Mouse (Mus musculus) heart, postnatal 25 days (tissue): ENCODE measurements around the gene Vmn2r87. TPM values are rescaled to one million over a fixed set of nuclear protein-coding genes. Genes with fewer than 3 reads are reported as not detected.
"Not testable (repeated sequence)": the region's sequence is repeated elsewhere in the genome, so short reads cannot be mapped to it uniquely, and the experiment has no call there.

Experiments used
- DNase-seq: peaks from one replicate; pipeline ENCODE4 v3.0.0; 2022; ENCODE audit warnings: low spot score
- intact Hi-C: fragments of 180-260 bp; cut with DNase I; formaldehyde crosslinking; loops from one replicate; pipeline ENCODE4 v1.15.1; 2025
- total RNA-seq, 2 experiments: library from RNA; stranded (reverse); gene quantifications; 2 replicates each; pipeline ENCODE4 v1.2.3; 2021

Vmn2r87 gene
- total RNA-seq: not detected

DNA sequence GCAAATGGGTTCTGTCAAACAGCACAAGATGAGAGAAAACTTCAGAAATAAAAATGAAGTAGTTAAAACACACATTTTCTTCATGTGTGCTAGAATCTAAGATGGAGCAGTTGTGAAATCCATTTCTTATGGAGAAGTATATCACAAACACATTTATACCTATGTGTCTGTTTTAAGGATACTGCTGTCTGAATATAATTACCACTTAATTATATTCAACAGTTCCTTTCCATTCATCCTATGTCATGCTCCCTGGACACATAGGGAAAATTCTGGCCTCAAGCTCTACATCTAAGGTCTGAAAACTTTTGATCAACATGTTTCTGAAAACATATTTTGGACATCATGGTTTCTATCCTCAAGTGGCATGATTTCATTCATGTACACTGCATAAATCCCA, at the start of gene Vmn2r87:
Gene Vmn2r87, minus strand, starts transcription at position 101 of the 400 bp plus-strand sequence.
- DNase-seq: no peak
- intact Hi-C loops: no loop called here

DNA sequence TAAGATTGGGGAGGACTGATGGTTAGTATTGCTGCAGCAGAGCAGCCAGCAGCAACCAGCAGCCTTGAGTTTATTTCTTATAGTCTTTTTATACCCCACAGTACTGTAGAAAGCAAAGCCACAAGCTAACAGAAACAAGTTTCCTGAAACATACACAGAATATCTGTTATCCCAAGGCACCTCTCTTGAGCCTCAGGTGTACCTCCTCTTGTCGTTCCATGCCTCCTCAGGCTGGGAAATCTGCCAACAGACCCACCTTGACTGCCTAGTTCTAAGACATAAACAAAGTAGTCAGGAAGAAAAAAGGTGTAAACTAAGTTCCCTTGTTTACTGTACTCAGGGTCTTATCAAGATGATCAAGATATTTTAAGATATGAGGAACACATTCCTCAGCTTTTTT, 47.1 kb upstream of the Vmn2r87 start:
- DNase-seq, intact Hi-C loops: not testable (repeated sequence)

DNA sequence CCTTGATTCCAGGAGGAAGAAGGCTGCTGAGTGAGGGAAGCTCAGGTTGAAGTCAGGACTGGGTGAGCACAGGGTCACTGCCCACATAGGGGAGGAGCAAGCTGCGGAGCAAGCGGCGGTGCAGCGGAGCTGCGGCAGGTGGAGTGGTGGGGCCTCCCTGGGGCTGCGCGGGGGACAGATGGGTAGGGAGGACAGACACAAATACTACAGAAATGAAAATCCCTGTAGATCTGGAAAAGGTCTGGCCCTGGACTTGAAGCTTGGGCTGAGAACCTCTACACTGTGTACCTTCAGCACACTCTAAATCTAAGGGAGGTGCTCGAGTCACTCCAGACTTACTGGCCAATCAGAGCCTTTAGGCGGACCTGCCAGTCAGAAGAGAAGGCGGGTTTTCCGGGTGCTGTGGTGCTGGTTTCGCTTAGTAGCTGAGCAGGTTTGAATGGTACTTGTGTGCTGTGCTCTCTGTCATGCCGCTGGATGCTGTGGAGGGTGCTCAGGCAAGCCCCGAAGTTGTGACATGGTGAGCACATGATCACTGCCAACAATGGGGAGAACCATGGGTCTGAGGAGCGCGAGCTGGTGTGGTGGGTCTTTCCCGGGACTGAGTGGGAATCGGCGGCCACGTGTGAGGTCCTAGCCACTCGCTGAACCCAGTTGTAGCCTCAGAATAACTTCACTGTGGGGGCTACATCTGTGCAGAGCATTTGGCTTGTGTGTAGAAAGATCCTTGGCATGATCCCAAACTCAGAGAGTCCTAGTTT, 44.9 kb upstream of the Vmn2r87 start:
- DNase-seq: peak; percentile 49
- intact Hi-C loops: not testable (repeated sequence)

DNA sequence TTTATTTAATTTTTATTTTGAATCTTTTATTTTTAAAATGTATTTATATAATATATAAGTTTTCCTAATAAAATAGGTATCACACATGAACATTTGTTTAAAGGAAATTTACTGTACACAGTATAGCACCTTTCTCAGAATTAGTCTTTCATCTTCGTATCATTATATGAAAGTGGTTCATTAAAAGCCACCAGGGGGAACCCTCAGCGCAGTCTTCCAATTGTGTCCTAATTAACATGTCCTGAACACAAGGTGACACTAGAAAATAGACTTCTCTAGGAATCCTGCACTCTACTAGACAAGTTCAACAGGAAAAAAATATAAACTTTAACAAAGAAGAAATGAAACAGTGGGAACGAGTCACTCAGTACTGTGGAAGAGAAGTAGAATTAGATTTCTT, 38.9 kb upstream of the Vmn2r87 start:
- no peak for DNase-seq
- intact Hi-C loops: no loop called here

DNA sequence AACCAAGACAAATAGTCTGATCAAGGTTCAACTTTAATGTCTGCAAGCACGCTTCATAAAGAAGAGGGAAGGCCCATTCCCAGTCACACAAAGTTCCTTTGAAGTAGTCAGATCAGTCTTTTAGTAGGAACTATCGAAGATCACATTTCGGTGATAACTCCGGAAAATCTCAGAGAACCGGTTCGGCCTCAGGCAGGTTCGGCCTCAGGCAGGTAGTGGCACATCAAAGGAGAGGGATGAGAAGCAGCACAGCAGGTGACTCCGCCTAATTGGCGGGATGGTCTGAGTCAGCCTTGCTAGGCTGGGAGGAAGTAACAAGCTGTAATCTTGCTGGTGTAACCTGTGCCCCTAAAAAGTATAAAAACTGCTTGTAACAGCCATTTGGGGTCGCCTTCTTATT, 30.7 kb upstream of the Vmn2r87 start:
- no peak for DNase-seq
- intact Hi-C loops: no loop called here

GRCm38 (mm10) chr10:130470311-130470760, 26.9 kb downstream of the Vmn2r87 start:
- DNase-seq: no peak
- intact Hi-C loops: no loop called here

DNA sequence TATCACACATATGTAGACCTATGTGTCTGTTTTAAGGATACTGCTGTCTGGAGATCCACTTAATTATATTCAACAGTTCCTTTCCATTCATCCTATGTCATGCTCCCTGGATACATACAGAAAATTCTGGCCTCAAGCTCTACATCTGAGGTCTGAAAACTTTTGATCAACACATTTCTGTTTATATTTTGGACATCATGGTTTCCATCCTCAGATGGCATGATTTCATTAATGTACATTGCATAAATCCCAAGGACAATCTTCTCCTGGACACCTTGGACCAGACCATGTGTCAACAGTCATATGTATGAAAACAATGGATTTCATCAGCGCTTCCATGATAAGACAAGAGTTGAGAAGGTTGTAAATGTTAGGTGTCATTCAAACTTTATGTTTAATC, 41.2 kb downstream of the Vmn2r87 start, which contains the start of gene Vmn2r86:
Gene Vmn2r86, minus strand, starts transcription at position 101 of the 400 bp plus-strand sequence.
- DNase-seq: not testable (repeated sequence)

DNA sequence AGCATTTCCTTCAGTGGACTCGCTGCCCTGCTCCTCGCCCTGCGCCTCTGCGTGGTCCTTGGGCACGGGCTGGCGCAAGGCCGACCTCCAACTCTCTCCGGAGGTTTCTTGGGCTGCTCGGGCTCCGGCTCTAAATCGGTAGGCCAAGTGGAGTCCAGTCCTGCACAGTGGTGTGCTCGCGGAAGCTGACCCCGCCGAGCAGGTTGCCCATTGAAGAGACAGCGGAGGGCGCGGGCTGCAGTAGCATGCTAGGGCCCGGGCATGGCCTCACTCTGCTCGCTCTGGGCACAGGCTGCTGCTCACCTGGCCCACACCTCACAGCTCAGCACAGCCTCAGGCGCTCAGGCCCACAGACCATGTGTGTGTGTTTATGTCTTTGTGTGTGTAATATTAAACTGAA, 52.4 kb downstream of the Vmn2r87 start:
- DNase-seq: no peak
- intact Hi-C loops: no loop called here

More for the DNA sequence above, 41.2 kb downstream of the Vmn2r87 start, which contains the start of gene Vmn2r86:
- intact Hi-C loops: not testable (repeated sequence)

- intact Hi-C loops, DNase-seq: not testable (repeated sequence)
These were observed 62.9 kb downstream of the Vmn2r87 start for GRCm38 (mm10) chr10:130434185-130434898.

DNA sequence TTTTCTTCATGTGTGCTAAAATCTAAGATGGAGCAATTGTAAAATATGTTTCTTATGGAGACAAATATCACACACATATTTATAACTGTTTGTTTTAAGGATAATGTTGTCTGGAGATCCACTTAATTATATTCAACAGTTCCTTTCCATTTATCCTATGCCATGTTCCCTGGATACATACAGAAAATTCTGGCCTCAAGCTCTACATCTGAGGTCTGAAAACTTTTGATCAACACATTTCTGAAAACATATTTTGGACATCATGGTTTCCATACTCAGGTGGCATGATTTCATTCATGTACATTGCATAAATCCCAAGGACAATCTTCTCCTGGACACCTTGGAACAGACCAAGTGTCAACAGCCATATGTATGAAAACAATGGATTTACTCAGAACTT, 67.6 kb downstream of the Vmn2r87 start, which contains the start of gene Vmn2r85:
Gene Vmn2r85, minus strand, starts transcription at position 101 of the 400 bp plus-strand sequence.
- DNase-seq, intact Hi-C loops: not testable (repeated sequence)

DNA sequence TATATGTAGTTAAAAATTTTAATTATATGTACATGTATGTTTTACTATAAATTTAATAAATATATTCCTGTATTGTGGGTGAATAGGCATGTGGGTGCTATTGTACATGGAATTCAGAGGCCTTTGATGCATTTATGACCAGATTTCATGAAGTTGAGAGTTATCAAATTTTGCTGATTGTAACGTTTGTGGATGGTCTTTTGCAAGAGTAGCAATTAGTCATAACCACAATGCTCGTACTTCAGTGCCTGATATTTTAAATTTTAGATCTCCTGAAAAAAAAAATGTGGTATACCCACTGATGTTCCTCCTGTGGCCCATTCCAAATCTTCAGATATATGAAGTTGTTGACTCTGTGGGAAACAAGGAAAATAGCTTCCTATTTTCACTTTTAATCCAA, 74.8 kb downstream of the Vmn2r87 start:
- DNase-seq, intact Hi-C loops: not testable (repeated sequence)

Other genes with a start within 250 kb of the Vmn2r87 start
- not detected for gene Neurod4, start 217.2 kb downstream of the Vmn2r87 start, total RNA-seq
- gene Tespa1, start 174.5 kb downstream of the Vmn2r87 start, total RNA-seq: under 1 TPM in 1 of 2 experiments, not detected in 1; 0.44 TPM
- not detected for gene Vmn2r84, start 103.1 kb downstream of the Vmn2r87 start, total RNA-seq
- not detected for gene Vmn2r85, start 67.7 kb downstream of the Vmn2r87 start, total RNA-seq
- gene Vmn2r86, start 41.3 kb downstream of the Vmn2r87 start, total RNA-seq: not detected